Mouse (Mus musculus): ENCODE measurements at regions not wholly inside any gene's neighbourhood (a gene's known extent, or its start where the extent isn't known, plus 50 kb on each side); places are given as distances from the start of the nearest gene placed in this dataset.
"Not testable (repeated sequence)": the region's sequence is repeated elsewhere in the genome, so short reads cannot be mapped to it uniquely, and the experiment has no call there.

DNA sequence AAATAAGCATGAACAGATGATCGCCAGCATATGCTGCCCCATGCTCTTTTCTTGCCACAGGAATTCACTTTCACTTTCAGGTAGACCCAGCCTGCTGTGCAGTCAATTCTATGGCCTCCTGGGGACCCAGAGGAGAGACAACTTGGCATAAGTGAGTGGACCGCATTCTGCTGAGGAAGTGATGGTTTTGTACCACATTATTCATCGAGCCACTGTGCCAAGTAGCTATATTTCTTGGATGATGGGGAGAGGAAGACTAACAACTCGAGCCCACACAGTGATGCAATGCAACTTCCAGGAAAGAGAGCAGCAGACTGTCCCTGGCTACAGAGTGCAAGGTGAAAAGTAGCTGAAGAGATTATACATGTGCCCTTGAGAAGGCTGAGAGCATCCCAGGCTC is 515.8 kb upstream of the Kif18a start:
- no peak for DNase-seq (ENCODE audit: low read depth, low spot score)

DNA sequence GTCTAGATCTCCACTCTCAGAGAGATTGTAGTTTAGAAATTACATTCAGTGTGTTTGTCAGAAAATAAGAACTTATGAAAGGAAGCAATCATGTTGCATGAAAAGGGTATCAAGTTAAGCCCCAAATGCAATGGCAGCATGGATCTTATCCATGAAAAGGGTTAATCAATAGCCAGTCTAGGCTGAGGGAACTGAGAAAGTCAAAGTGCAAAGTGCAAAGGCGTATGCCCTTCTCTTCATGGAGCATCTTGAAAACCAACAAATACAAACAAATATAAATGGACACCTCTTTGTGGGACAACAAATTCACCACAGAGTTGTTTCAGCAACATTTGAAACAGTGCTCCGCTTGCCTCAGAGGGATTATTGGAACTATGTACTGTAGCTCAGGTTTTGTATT is 514.1 kb upstream of the Kif18a start:
- no peak for DNase-seq (ENCODE audit: low read depth, low spot score)

DNA sequence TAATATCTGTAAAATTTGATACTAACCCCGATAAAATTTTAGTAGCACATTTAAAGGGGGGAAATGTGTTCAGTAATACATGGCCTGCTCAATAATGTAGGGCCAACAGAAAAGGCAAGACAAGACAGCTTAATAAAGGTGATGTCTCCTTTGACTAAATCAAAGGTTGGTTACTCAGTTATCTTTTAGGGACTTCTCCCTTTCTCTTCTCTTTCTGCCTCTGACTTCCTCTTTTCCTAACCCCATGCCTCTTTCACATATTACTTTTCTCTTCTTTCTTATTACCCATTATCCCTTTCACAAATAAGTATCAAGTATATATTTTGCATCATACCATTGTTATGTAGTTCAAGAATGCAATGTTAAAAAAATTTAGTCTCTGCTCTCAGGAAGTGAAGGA is 510.2 kb upstream of the Kif18a start:
- no peak for DNase-seq (ENCODE audit: low read depth, low spot score)

DNA sequence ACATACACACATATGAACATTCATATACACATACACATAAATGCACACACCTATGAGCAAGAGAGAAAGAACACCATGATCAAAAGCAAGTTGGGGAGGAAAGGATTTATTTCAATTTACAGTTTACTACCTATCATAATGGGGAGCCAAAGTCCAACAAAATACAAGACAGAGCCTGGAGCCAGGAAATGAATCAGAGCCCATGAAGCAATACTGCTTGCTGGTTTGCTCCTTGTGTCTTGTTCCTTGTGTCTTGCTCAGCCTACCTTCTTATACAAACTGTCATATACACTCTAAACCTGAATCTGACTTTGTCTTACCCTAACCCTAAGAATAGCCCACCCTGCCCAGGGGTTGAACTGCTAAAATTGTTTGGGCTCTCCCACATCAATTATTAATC is 497.1 kb upstream of the Kif18a start:
- no peak for DNase-seq (ENCODE audit: low read depth, low spot score)

DNA sequence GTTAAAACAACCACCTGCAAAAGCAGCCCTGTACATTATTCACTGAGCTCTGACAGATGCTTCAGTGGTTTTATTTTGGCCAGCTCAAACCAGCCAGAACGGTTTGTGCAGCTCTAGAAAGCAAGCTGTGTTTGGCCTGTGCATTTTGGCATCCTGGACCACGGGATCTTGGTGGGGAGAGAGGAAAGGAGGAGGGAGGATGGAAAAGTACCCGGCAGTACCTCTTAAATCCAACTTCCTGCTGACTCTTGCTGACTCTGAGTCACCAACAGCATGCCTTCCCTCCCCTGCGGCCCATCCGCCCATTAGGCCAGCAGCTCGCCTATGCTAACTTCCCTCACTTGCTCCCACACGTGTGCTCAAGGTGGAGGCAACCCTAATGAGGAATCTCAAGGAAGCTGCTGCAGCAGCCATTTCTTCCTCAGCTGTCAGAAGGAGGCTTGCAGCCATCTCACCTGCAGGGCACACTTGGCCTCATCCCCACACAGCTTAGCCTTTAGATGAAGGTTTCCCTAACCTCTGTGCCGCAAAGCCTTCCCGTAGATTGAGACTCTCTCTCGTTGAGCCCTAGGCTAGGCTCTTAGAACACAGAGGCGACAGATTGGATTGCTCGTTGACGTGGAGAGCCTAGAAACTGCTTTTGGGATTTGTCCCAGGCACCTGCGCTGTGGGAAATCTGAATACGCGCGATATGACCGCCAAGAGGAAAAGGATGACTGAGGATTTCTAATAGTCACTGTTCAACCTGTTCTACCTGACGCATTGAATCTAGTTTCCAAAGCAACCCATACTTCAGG is 495.2 kb upstream of the Kif18a start:
- no peak for DNase-seq (ENCODE audit: low read depth, low spot score)

DNA sequence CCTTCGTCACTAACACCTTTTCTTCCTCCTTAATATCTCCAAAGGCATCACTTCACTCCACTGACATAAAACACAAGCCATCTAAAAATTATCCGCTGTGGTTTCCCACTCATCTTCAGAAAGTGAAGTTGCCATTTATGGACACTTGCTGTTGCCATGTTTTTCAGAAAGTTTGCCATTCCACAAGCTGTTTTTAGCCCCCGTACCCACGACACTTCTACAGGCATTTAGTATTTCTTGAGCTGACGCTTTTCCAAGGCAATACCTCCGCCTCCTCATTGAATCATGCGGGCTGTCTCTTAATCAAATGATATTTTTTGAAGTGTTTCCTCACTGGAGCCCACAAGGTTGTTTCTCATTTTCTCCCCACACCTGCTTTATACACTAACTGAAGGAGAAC is 491.4 kb upstream of the Kif18a start:
- DNase-seq (ENCODE audit: low read depth, low spot score): no peak

DNA sequence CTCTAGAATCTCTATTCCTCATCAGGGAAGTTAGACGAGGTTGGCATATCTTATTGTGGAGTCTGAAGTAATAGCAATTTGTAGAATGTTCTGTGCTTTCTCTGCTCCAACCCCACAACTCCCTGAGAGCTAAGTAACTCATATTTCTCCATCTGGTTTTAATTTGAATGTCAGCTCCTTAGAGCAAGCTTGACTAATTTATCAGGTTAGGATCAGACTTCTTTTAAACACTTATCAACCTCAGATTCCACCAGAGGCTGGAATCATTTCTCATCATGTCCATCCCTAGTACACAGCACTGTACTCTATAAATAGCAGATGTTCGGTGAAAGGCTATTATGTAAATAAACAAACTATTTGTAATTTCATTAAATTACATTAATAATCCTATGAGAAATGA is 485.4 kb upstream of the Kif18a start:
- no peak for DNase-seq (ENCODE audit: low read depth, low spot score)

DNA sequence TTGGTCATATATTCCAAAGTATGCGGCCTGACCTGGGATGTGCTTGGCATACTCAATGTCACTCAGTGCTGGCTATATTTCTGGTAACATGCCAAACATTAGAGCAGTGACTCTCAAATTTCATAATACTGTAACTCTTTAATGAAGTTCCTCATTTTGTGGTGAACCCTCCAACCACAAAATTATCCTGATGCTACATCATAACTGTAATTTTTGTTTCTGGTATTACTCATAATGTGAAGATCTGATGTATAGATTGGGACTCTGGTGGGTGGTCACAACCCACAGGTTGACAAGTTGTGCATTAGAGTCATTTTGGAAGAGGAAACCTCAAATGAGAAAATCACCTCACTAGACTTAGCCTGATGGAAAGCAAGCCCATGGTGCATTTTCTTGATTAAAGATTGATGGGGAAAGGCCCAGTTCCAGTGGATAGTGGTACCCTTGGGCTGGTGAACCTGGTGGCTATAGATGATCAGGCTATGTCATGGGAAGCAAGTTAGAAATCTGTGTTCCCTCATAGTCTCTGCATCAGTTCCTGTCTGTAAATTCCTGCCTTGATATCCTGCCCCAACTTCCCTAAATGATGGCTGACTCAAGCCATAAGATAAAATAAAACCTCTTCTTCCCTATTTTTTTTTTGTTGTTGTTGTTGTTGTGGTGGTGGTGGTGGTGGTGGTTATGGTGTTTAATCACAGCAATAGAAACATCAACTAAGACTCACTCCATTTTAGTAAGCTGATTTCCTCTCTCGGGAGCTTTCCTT is 483.5 kb upstream of the Kif18a start:
- DNase-seq (ENCODE audit: low read depth, low spot score): no peak

DNA sequence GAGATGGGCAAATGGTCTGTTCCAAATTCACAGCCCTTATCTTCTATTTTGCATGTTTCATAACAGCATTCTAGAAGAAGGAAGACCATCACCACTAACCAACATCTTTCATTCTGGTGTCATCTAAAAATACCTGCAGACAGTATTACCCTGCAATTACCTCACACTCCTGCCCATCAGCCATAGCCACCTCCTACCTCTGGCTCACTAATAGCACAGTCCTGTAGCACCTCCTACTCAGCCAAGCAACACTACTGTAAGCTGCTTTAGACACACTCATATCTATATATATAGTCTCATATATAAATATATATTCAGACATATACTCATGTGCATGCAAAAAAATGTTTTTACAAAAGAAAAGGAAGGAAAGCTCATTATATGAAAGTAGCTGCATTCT is 468.2 kb upstream of the Kif18a start:
- DNase-seq (ENCODE audit: low read depth, low spot score): no peak

DNA sequence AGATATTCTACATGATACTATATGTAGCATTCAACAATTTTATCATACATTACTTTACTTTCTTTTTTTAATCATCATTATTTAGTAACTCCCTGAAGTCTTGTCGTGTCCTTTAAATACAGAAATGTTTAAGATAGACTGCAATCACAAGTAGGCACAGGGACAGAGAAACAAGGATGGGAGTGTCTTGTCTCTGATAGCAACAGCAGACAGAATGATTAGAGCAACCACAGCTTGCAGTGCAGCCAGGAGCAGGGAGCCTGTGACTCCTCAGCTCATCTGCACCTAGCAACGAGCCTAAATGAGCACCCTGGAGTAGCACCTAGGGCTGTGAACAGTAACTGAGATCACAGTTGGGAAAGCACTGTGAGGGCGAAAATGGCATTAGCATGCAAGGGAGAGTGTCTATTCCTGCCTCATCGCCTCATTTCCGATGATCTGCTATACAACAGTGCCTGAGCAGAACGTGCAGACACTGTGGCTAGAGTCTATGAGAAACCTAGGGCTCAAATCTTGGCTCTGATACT is 467.4 kb upstream of the Kif18a start:
- no peak for DNase-seq (ENCODE audit: low read depth, low spot score)

DNA sequence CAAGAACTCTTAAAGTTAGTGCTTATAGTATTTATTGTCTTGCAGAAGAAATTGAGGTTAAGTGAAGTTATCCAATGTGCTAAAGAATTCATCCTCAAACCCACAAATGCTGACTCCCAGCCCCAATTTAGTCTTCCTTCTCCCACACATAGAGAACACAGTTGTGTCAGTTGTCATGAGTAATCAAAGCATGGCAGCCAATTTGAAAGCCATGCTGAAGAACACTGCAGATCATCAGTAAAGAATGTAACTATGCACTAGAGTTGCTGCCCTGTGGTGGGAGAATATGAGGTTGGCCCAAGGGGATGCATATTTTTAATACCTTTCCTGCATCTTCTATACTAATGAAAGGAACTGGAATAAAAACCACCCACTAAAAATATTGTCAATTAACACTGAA is 464.0 kb upstream of the Kif18a start:
- no peak for DNase-seq (ENCODE audit: low read depth, low spot score)

DNA sequence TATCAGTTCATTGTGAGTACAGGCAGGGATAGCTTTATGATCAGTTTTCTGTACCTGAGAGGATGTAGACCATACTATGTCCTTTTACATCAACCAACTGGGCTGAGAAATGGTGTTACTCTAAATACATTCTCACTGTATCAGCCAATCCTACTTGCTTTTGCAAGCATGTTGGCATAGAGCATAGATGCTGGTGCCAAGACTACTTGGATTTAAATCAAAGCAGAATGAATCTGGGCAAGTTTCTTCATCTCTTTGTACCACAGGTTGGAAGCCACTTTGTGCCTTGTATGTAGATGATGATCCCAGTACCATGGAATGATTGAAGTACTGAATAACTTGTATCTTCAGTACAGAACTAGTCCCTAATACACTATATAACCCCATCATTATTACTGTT is 456.5 kb upstream of the Kif18a start:
- DNase-seq (ENCODE audit: low read depth, low spot score): no peak

DNA sequence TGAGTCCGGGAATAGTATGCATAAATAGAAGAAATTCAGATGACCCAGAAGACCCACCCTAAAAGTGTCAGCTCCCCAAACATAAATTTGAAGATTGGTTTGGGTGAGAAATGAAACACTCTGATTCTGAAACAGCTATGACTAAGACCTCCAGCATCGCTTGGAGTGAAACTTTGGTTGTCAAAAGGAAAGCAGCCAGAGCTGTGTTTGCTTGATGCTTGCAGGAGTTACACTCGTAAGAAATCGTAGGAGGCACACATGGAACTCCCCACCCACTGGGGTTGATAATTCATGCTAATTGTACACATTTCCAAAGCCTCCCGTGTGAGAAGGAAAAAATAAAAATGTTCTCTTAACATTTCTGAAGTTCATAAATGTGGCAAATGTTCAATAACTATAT is 454.6 kb upstream of the Kif18a start:
- DNase-seq (ENCODE audit: low read depth, low spot score): no peak

DNA sequence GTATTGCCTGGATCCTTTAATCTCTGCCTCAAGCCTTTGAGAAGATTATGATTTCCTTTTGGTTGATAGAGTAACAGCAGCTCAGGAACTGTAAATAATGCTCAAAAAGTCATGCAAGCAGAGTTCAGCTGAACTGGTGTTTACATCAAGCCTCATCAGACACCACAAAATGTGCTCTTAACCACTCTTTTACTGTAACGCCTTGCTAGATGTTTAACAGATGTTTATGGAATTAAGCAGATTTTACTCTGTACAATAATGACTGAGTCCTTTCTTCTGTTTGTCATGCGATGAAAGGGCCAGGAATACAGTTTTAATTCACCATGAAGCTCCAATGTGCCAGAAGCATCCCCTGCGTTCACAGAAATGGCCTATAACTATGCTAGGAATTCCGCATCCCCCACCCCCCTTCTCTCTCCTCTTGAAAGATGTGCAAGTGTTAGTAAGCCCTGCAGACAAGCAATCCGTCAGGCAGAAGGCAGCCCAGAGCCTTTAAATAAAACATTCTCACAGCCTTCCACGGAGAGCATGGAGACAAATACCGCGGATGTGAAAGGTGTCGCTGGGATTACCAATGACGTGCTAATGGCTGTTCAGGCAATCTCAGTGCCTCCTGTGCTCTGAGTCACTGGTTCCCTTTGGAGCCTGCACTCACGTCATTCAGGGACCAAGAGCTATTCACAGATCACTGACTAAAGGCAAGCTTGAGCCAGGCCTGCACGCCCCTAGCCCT is 453.3 kb upstream of the Kif18a start:
- DNase-seq (ENCODE audit: low read depth, low spot score): no peak

DNA sequence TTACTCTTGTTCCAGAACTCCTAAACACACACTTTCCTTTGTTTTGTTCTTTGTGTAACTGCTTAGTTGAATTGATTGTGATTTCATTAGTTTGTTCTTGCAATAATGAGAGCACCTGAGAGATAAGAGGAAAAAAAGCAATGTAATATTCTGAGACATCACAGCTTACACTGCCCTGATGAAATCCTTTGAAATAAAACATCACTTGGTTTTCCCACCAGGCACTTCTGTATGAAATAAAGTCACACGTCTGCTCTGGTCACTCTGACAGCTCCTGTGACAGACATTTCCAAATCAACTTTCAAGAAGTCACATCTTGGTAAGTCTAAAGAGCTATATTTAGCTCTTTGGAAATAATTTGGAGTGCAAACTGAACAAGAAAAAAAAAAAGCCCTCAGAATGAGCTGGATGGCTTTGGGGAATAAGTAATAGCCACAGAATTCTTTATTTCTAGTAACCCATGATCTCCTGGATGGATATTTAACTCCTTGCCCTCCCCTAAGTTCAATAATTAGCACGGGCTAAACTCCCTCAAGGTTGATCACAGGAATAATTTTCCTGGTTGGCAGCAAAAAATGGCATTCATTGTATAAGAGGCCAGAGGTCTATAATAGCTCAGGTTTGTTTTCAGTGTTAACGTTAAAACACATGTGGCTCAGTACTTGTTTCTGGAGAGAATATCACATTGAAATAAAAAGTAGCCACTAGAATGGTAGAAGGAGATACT is 452.4 kb upstream of the Kif18a start:
- DNase-seq (ENCODE audit: low read depth, low spot score): no peak

DNA sequence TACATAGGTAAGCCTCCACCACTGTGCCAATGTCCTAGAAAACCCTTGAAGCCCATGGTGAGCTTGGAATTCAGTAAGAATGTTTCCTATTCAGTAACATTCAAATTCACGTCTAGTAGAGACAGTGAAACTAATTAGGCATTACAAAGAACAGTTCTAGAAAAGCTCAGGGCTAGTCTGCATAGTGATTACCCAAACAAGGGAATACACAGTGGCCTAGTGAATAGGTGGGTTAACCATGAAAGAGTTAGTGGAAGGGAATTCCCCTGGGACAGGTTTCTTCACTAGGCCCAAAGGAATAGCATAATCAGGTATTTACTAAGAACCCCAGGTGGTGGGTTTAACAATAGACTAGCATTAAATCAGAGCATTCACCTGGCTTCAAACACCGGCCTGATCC is 436.7 kb upstream of the Kif18a start:
- DNase-seq (ENCODE audit: low read depth, low spot score): not testable (repeated sequence)

DNA sequence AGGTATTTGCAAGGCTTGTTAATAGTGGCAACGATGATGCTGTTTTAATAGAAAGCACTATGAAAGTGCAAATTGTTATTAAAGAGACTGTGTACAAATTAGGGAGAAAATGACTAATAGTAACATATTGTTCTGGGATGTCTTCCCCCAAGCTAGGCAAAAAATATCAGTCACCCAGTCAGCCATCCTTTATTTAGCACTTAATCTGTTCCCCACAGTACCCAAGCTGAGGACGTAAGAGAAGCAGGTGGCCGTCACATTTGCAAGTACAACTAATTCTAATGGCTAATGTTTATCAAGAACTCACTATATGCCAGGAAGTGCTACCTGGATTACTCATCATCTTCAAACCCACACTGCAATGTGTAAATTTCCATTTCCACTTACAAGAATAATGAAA is 432.5 kb upstream of the Kif18a start:
- DNase-seq (ENCODE audit: low read depth, low spot score): no peak

DNA sequence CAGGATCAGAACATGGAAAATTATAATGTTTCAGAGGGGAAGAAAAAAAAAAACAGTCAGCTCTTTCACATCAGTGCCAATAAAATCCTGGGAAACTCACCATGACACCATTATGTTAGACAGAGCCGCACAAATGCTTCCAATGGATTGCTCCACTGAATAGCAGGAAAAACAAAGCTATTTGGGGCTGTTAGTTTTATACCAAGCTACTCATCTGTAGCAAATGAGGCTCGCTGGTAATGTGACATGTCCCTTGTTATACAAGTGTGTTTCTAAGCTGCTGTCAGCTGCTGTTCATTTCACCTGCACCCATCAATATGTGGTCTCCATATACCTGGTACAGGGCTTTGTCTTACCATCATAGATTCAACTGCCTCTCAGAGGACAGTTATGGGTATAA is 426.1 kb upstream of the Kif18a start:
- DNase-seq (ENCODE audit: low read depth, low spot score): no peak

DNA sequence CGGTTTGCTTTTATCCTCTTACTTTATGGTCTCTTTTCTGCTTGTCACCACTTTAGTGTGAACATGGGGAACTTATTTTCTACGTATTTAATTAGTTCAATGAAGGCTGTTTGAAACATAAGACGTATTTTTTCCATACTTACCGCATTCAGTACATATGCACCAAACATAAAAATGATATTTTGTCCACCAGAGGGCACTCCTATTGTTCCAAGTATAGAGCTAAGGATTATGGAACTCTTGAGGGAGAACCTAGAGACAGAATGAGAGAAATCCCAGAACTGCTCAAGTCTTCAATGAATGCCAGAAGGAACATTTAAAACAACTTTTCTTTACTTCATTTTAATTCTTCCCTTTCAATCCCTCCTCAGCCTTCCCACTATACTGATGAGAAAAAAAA is 403.4 kb upstream of the Kif18a start:
- peak; percentile 17 for DNase-seq (ENCODE audit: low read depth, low spot score)

DNA sequence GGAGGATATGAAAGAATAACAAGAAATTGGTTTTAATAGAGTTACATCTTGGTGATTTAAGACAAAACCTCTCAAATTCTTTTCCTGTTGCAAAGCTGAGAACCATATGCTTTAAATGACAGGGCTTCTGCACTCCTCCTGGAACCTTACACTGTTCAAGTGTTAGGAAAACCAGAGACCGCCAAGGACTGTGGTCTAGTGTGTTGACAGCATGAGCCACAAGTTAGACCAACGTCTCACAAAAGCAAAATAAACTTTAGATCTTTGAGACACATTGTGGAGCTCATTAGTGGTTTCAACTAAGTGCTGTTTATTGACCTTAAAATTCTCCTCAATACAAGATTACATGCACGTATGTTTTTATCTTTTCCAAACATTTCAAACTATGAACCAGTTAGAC is 402.9 kb upstream of the Kif18a start:
- no peak for DNase-seq (ENCODE audit: low read depth, low spot score)

DNA sequence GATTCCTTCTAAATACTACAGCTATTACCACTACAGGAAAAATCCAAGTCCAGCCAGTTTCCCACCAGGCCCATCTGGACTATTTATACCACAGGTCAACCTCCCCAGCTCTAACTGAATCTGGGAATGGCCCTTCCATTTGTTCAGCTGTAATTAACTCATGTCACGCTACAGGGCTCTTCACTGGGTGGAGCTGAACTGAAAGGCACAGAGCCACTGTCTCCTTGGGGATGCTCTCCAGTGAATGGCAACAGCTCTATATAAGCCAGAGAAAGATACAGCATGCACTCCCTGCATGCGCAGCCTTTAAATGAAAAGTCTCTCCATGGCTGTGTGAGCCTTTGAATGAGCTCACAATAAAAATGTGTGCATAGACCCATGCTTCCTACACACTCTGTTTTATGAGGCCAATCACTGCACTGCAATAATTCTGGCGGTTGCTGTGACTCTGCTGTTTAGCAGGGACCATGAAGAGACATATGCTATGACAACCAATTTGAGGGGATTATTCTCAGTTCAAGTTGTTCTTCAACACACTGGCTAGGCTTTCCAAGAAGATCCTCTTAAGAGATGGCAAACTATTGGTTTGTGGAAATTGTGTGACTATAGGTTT is 376.3 kb upstream of the Kif18a start:
- no peak for DNase-seq (ENCODE audit: low read depth, low spot score)
